Mouse (Mus musculus): ENCODE results near the gene Gm12394.
"Not testable (repeated sequence)": the region's sequence is repeated elsewhere in the genome, so short reads cannot be mapped to it uniquely, and the experiment has no call there.

Gene Gm12394

GRCm38 (mm10) chr4:42860483-42860882 is 3.9 kb upstream of the Gm12394 start:
- not testable (repeated sequence) for DNase-seq (ENCODE audit: low read depth, low spot score)

- DNase-seq (ENCODE audit: low read depth, low spot score), result not testable (repeated sequence)
Observed at GRCm38 (mm10) chr4:42853788-42854187, 2.8 kb downstream of the Gm12394 start, which contains the start of gene Fam205a1. Gene Fam205a1, minus strand, starts transcription at chr4:42853888.

- DNase-seq (ENCODE audit: low read depth, low spot score), result not testable (repeated sequence)
Observed at GRCm38 (mm10) chr4:42773893-42774292, 82.7 kb downstream of the Gm12394 start, which contains the start of gene Ccl21a. Gene Ccl21a, minus strand, starts transcription at chr4:42773993.

- not testable (repeated sequence) for DNase-seq (ENCODE audit: low read depth, low spot score)
Observed at GRCm38 (mm10) chr4:42756477-42756876, 100.1 kb downstream of the Gm12394 start, which contains the start of gene Ccl19. Gene Ccl19, minus strand, starts transcription at chr4:42756577.

GRCm38 (mm10) chr4:42735245-42735644 is 121.3 kb downstream of the Gm12394 start, which contains the start of gene 4930578G10Rik:
Gene 4930578G10Rik, plus strand, starts transcription at chr4:42735545.
- DNase-seq (ENCODE audit: low read depth, low spot score), result not testable (repeated sequence)
